Mouse (Mus musculus): ENCODE measurements around the gene Alox5.

Gene Alox5

DNA sequence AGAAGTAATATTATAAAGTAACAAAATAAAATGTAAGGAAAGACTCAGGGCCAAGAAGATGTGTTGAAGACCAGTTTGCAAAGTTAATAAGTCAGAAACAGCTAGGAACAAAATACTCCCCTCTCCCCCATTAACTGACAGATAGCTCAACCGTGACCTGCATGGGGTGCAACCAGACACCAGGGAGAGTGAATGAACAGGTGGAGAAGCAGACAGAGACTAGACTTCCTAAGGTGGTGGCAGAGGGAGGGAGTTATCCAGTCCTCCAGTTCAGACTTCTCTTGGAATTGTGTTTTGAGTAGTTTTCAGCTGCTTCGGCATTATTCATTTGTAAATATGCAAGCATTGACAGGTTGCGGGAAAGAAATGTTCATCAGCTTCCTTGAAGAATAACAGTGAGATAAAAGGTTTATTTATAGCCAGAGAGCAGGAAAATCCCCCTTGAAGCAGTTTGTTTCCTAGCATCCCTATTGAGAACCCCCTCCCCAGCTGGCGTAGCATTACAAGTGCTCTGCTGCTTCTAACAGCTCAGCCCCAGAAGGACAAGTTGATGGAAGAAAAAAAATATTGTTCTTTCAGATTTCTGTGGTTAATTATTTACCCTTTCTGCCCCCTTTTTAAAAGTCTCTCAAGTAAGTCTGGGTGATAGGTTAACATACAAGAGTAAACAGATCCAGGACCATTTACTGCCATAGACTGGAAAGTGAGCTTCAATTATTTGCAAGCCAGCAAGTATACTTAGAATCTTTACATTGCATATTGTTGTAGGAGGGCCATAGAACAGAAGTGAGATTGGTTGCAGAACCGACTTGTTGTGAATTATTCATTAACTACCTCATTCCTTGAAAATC, 75.6 kb downstream of the Alox5 start:
- no peak for DNase-seq (ENCODE audit: low spot score)

DNA sequence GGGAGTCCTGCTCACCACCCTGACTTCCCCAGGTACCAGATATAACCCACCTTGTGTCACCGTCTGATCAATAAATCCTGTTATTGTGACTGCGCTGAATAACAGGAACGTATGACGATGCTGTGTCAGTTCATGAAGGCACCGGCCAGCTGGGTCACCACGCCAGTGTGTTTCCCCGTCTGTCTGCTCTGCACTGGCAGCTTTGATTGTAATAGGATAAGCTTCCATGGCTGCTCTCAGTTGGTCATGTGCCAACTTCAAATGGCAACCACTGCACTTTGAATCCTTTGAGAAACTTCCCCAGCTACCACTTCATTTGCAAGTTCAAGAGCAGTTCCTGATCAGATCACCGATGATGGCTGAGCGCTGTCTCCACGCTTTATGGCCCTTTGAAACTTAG, 77.4 kb downstream of the Alox5 start:
- no peak for DNase-seq (ENCODE audit: low spot score)

DNA sequence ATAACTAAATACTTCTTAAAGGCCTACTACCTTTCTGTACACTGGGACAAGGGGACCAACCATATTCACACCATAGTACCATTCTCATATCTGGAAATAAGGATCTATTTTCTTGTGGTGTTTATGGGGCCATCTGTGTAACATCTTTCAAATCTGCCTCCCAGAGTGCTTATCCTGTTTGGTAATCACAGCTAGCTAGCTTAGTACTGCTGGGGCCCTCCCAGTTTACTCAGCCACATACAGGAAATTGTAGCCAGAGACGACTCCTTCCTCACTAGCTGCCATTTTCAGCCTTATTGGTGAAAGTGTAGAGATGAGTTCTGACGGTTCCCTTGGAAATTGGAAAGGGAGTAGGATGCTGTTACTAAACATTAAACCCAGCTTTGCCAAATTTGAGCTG, 79.4 kb downstream of the Alox5 start:
- DNase-seq (ENCODE audit: low spot score) = no peak

DNA sequence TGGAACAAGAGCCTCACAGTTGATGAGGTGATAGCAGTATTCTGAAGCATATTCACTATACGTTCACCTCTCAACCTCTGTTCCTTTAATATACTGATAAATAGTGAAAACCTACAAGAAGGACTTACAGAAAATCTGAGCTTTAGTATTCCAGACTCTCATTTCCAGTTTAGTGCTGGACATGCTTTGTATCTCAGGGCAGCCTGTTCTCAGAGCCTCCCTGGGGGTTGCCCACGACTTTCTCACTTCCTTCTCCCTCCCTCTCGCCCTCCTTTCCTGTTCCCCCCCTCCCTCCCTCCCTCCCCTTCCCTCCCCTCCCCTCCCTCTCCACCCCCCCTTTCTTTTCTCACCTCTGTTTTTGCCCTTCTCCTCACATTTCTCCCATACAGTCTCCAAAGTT, 80.8 kb downstream of the Alox5 start:
- no peak for DNase-seq (ENCODE audit: low spot score)

DNA sequence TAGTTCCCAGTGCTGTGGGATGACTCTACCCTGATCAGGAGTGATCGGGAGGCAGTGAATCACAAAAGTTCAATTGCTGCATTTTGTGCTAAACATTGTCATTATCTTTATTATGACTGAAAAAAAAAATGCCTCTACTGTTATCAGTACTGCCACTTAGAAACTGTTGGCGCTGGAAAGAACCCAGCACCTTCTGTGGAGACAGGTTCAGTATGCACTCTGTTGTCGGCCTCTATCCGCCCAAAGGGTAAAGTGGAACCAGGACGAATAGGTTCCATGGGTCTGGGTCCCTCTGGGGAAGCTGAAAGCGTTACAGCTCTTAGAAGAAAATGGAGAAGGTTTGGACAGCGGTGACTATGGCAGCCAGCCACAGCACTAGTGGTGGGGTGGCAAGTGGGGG, 82.1 kb downstream of the Alox5 start:
- no peak for DNase-seq (ENCODE audit: low spot score)

DNA sequence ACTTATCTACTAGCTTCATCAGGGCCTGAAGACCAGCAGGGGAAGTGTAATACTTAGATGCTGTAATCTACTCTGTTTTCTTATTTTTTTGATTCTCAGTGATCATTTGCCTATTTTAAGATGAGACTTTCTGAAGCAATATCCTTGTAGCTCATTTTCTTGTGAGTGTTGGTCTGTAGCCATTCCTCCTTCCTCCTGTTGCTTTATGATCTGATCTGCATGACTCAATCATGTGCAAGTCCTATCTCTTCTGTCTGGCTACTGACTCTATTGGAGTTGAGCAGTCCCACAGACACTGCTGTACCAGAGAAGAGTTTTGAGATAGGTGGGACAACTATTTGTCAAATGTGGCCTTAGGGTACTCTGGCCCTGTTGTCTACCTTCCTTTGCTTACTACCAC, 86.4 kb downstream of the Alox5 start:
- DNase-seq (ENCODE audit: low spot score) = no peak

DNA sequence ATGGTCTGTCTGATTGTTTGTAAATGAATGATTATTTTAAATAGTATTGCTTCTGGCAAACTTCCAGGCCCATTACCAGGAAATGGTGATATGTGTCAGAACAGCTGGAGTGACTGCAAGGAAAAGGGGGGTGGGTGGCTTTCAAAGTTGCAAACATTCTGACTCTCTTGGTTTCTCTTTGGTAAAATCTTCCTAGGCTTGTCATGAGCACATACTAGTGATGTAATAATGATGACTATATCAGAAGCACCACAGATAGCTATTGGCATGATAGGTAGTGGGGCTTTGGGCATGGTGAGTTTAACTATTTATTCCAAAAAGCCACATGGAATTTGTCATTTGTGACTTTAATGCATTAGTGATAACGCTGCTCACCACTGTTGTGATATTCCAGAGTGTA, 86.8 kb downstream of the Alox5 start:
- DNase-seq (ENCODE audit: low spot score) = no peak

DNA sequence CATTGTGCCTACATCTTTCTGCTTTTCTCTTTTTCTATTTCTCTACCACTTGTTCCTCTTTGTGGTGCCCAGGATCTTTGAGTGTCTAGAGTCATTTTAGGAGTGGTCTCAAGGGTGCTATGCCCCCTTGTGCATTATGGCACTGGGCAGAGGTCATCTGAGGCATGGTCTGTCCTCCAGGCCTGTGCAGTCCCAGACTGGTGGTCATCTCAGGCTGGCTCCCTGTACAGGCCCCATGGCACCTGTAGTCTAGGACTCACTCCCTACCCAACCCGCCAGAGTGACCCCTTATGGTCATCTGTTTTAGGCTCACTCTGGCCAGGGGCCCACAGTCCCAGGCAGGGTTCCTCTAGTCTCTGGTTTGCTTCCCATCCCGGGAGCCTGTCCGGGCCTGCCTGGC, 89.5 kb downstream of the Alox5 start:
- no peak for DNase-seq (ENCODE audit: low spot score)

DNA sequence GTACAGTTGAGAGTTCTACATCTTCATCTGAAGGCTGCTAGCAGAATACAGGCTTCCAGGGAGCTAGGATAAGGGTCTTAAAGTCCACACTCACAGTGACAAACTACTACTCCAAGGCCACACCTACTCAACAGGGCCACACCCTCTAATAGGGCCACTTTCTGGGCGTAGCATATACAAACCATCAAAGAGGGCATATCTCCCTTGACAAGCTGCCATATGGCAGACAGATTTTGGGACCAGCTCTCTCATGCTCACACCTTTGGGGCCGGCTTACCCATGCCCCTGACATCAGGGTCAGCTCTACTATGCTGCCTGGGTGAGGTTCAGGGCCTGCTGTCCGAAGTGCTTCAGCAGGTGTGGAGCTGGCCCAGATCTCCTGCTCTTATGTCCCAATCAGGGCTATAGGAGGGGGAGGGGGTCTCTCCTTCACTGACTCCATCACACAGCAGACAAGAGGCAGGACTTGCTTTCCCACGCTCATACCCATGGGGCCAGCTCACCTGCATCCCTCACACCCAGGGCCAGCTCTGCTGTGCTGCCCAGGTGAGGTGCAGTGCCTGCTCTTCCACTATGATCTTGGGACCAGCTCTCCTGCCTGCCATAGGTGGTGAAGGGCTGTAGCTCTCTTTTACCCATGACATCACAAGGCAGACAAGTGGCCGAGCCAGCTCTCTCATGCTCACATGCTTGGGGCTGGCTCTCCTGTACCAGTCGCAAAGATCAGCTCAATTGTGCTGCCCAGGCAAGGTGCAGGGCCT, 90.6 kb downstream of the Alox5 start:
- no peak for DNase-seq (ENCODE audit: low spot score)

DNA sequence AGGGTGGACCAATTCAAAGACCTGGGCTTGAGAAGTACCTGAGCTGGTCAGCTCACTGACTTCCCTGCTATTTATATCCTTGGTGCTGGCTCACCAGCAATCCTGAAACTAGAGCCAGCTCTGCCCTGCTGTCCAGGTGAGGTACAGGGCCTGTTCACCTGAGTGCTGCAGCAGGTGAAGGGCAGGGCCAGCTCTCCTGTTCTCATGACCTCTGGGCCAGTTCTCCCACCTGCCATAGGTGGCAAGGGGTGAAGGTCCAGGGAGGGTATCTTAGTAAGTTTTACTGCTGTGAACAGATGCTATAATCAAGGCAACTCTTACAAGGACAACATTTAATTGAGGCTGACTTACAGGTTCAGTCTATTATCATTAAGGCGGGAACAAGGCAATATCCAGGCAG, 91.2 kb downstream of the Alox5 start:
- no peak for DNase-seq (ENCODE audit: low spot score)

DNA sequence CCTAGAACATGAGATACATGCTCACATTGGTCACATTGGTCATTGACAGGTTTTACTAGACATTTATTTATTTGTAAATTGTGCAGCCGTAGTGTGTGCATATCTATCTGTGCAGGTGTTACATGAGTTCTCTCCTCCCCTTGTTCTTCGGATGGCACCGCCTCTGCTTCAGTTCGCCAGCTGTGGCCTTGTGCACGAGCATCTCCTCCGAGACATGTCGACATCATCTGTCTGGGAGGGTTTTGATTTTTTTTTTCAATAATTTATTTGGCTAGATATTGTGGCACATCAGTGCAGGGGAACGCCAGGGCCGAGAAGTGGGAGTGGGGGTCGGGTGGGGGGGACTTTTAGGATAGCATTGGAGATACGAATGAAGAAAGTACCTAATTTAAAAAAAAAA, 93.0 kb downstream of the Alox5 start:
- DNase-seq (ENCODE audit: low spot score) = no peak

DNA sequence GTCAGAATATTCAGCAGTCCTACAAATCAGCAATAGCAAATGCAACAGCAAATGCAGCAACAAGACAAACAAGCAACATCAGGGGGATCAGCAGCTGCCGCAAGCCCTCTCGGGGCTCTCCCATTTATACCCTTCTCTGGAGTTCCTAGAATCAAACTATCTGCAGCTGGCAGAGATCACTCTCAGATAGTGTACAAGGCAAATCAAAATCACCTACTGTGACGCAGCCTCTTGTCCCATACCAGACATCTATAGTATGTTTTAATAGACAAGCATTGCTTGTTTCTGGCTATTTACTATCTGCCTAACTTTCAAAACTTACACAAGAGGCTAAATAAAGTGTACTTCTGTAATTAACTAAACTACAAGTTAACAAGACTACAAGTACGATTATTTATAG, 99.0 kb downstream of the Alox5 start:
- no peak for DNase-seq (ENCODE audit: low spot score)

DNA sequence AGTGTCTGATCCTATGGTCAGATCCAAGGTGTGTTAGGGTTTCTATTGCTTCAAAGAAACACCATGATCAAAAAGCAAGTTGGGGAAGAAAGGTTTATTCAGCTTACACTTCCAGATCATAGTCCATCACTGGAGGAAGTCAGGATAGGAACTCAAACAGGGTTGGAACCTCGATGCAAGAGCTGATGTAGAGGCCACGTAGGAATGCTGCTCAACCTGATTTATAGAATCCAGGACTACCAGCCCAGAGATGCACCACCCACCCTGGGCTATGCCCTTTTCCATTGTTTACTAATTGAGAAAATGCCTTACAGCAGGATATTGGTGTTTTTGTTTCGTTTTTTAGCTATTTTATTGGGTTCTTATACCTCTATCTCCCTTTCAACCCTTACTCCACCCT, 99.5 kb downstream of the Alox5 start:
- no peak for DNase-seq (ENCODE audit: low spot score)
